Mouse (Mus musculus) hindbrain, embryonic 14.5 days (tissue): ENCODE data around the gene Pde10a. TPM values are rescaled to one million over a fixed set of nuclear protein-coding genes. Genes with fewer than 3 reads are reported as not detected.

Experiments
- ATAC-seq: fragments of 200-750 bp; cut with Nextera tagmentation; 2 replicates; pipeline ENCODE4 v1.8.0; 2017; ENCODE audit warnings: moderate number of reproducible peaks, mild to moderate bottlenecking, moderate TSS enrichment, moderate library complexity; ENCODE audit not compliant: low FRiP score
- DNase-seq: peaks from one replicate; pipeline ENCODE4 v3.0.0-alpha.2; 2015; ENCODE audit warnings: low spot score
- H3K27ac ChIP-seq: fragments of 300-500 bp; sonication (generic); 2 replicates; pipeline ENCODE4 v1.5.1; 2014; ENCODE audit warnings: mild to moderate bottlenecking, moderate library complexity
- H3K27me3 ChIP-seq: fragments of 300-500 bp; sonication (generic); 2 replicates; pipeline ENCODE4 v1.6.1; 2014; ENCODE audit warnings: mild to moderate bottlenecking, low read length, mixed read lengths; ENCODE audit not compliant: control insufficient read depth, insufficient read depth
- H3K36me3 ChIP-seq: fragments of 300-500 bp; sonication (generic); replicated peaks from 2 replicates; pipeline ENCODE4 v1.6.1; 2014; ENCODE audit not compliant: control insufficient read depth, insufficient read depth
- H3K4me1 ChIP-seq: fragments of 300-500 bp; sonication (generic); replicated peaks from 2 replicates; pipeline ENCODE4 v1.6.1; 2014; ENCODE audit warnings: antibody characterized with exemption, low read length, mixed read lengths; ENCODE audit not compliant: control insufficient read depth, insufficient read depth
- H3K4me2 ChIP-seq: fragments of 300-500 bp; sonication (generic); replicated peaks from 2 replicates; pipeline ENCODE4 v1.6.1; 2014; ENCODE audit warnings: mild to moderate bottlenecking, moderate library complexity
- H3K4me3 ChIP-seq: fragments of 300-500 bp; sonication (generic); replicated peaks from 2 replicates; pipeline ENCODE4 v1.5.1; 2014; ENCODE audit warnings: mild to moderate bottlenecking, low read length
- H3K9ac ChIP-seq: fragments of 300-500 bp; sonication (generic); 2 replicates; pipeline ENCODE4 v1.6.1; 2014
- H3K9me3 ChIP-seq: fragments of 300-500 bp; sonication (generic); 2 replicates; pipeline ENCODE4 v1.6.1; 2016; ENCODE audit warnings: low read length; ENCODE audit not compliant: control insufficient read depth
- WGBS: fragments of 180-500 bp; shearing (Covaris S2); extraction: QIAGEN DNeasy Blood & Tissue Kit; methylation state at CpG from one replicate; pipeline ENCODE4 v1.1.7; 2014; 5-methylcytosine and 5-hydroxymethylcytosine counted together
- polyA plus RNA-seq: library from polyadenylated mRNA; unstranded; fragments of >200 nt; fragmentation: Nextera tagmentation; extraction: Ambion mirVana; gene quantifications from 2 replicates; pipeline ENCODE4 v1.2.1, GENCODE M21; 2014

The Pde10a gene
- polyA plus RNA-seq, 1 experiment from 2014 or later = 15.8 TPM

- ATAC-seq (no peak), DNase-seq (no peak)
- Histone ChIP-seq H3K27me3 (no peaks in the 10 kb centered on the region), H3K9ac (no peak overlapping the region), H3K9me3 (no peaks in the 10 kb centered on the region), H3K4me2 (no peak overlapping the region), H3K4me1 (0 out of 2 replicates have a peak, but pooled peaks cover 3% of the 10 kb centered on the region), H3K36me3 (no peaks in the 10 kb centered on the region; the same call in 1 of the 2 replicates), H3K4me3 (no peak overlapping the region), H3K27ac (no peak overlapping the region)
- 76% methylated on average over 5 of the region's 5 CpGs for WGBS
These were observed 378.5 kb downstream of the Pde10a start for GRCm38 (mm10) chr17:8903555-8904283.

- no peak for ATAC-seq
- Histone ChIP-seq H3K4me3 (no peak overlapping the region), H3K27me3 (no peaks in the 10 kb centered on the region), H3K36me3 (no peaks in the 10 kb centered on the region), H3K4me1 (0 out of 2 replicates have a peak, but pooled peaks cover 2% of the 10 kb centered on the region), H3K9me3 (no peaks in the 10 kb centered on the region), H3K27ac (no peak overlapping the region), H3K9ac (no peak overlapping the region), H3K4me2 (no peak overlapping the region)
- no peak for DNase-seq
- WGBS = 71% methylated on average over 5 of the region's 5 CpGs
These were observed 385.4 kb downstream of the Pde10a start for GRCm38 (mm10) chr17:8910571-8910970.

- 87% methylated on average over 3 of the region's 3 CpGs for WGBS
- ATAC-seq (no peak), DNase-seq (no peak)
- H3K4me2 ChIP-seq = no peak overlapping the region
- H3K27me3 ChIP-seq = no peaks in the 10 kb centered on the region
- no peak overlapping the region for H3K4me3 ChIP-seq
- H3K27ac ChIP-seq = no peak overlapping the region
- H3K9me3 ChIP-seq = no peaks in the 10 kb centered on the region
- no peak overlapping the region for H3K9ac ChIP-seq
- H3K36me3 ChIP-seq = no peaks in the 10 kb centered on the region
- no peaks in the 10 kb centered on the region for H3K4me1 ChIP-seq
These were observed 387.8 kb downstream of the Pde10a start for GRCm38 (mm10) chr17:8912933-8913332.

DNA sequence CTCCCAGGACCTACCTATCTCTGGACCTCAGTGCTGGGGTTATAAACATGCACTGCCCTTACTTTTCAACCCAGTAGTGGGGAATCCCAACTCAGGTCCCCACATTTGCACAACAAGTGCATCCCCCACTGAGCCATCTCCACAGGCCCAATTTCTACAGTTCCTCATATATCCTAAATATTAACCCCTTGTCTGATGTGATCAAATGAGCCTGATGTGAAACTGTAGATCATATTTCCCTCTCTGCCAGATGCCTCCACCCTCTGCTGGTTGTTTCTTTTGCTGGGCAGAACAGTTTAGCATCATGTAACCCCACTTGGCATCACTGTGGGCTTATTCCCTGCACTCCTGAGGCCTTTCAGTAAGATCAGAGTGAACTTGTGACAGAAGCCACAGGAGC lies 390.5 kb downstream of the Pde10a start:
- Histone ChIP-seq H3K27ac (no peak overlapping the region), H3K9me3 (no peaks in the 10 kb centered on the region), H3K27me3 (no peaks in the 10 kb centered on the region), H3K9ac (no peak overlapping the region), H3K36me3 (no peaks in the 10 kb centered on the region), H3K4me3 (no peak overlapping the region), H3K4me2 (no peak overlapping the region), H3K4me1 (no peaks in the 10 kb centered on the region)
- ATAC-seq (no peak), DNase-seq (no peak)

- Histone ChIP-seq H3K9me3 (no peaks in the 10 kb centered on the region), H3K4me2 (no peak overlapping the region), H3K9ac (no peak overlapping the region), H3K4me1 (0 out of 2 replicates have a peak, but pooled peaks cover 3% of the 10 kb centered on the region), H3K36me3 (no peaks in the 10 kb centered on the region), H3K27ac (no peak overlapping the region), H3K4me3 (no peak overlapping the region), H3K27me3 (no peaks in the 10 kb centered on the region)
- 60% methylated on average over 4 of the region's 4 CpGs for WGBS
- ATAC-seq (no peak), DNase-seq (no peak)
These were observed 397.9 kb downstream of the Pde10a start for GRCm38 (mm10) chr17:8923074-8923473.

- ATAC-seq = no peak
- Histone ChIP-seq H3K27ac (no peak overlapping the region), H3K4me3 (no peak overlapping the region), H3K36me3 (no peaks in the 10 kb centered on the region), H3K4me2 (no peak overlapping the region), H3K9ac (no peak overlapping the region), H3K27me3 (no peaks in the 10 kb centered on the region), H3K4me1 (0 out of 2 replicates have a peak, but pooled peaks cover 3% of the 10 kb centered on the region), H3K9me3 (no peaks in the 10 kb centered on the region)
- no peak for DNase-seq
- WGBS = 62% methylated on average over 8 of the region's 8 CpGs
These were observed 398.6 kb downstream of the Pde10a start for GRCm38 (mm10) chr17:8923727-8924126.

GRCm38 (mm10) chr17:8925819-8926383 lies 400.7 kb downstream of the Pde10a start:
- Histone ChIP-seq H3K9ac (no peak overlapping the region), H3K36me3 (no peaks in the 10 kb centered on the region; the same call in 1 of the 2 replicates), H3K27ac (no peak overlapping the region), H3K27me3 (no peaks in the 10 kb centered on the region), H3K9me3 (no peaks in the 10 kb centered on the region), H3K4me2 (no peak overlapping the region), H3K4me3 (no peak overlapping the region), H3K4me1 (0 out of 2 replicates have a peak, but pooled peaks cover 3% of the 10 kb centered on the region)
- 62% methylated on average over 10 of the region's 10 CpGs for WGBS
- no peak for DNase-seq
- no peak for ATAC-seq

- H3K36me3 ChIP-seq = no peaks in the 10 kb centered on the region; the same call in 1 of the 2 replicates
- no peak overlapping the region for H3K4me3 ChIP-seq
- no peak overlapping the region for H3K27ac ChIP-seq
- H3K9ac ChIP-seq = no peak overlapping the region
- WGBS = 57% methylated on average over 2 of the region's 2 CpGs
- no peak for DNase-seq
- 0 out of 2 replicates have a peak, but pooled peaks cover 3% of the 10 kb centered on the region for H3K4me1 ChIP-seq
- no peak overlapping the region for H3K4me2 ChIP-seq
- H3K27me3 ChIP-seq = no peaks in the 10 kb centered on the region
- no peaks in the 10 kb centered on the region for H3K9me3 ChIP-seq
- no peak for ATAC-seq
These were observed 403.4 kb downstream of the Pde10a start for GRCm38 (mm10) chr17:8928560-8928959.

GRCm38 (mm10) chr17:8929636-8930035 lies 404.5 kb downstream of the Pde10a start:
- no peaks in the 10 kb centered on the region for H3K9me3 ChIP-seq
- no peak overlapping the region for H3K27ac ChIP-seq
- H3K36me3 ChIP-seq = no peaks in the 10 kb centered on the region; the same call in 1 of the 2 replicates
- no peaks in the 10 kb centered on the region for H3K27me3 ChIP-seq
- no peak overlapping the region for H3K9ac ChIP-seq
- DNase-seq = no peak
- WGBS = 51% methylated on average over 8 of the region's 8 CpGs
- no peak overlapping the region for H3K4me3 ChIP-seq
- H3K4me1 ChIP-seq = 0 out of 2 replicates have a peak, but pooled peaks cover 3% of the 10 kb centered on the region
- no peak overlapping the region for H3K4me2 ChIP-seq
- no peak for ATAC-seq
